Comparison of ENCODE assay signal across 8 mouse cellular contexts in genomic region chr15:103339961-103340337, GRCm38 (mm10). TPM values are rescaled to one million over a fixed set of nuclear protein-coding genes. Genes with fewer than 3 reads are reported as not detected.
A peak's percentile ranks its signal among the peaks of the same experiment; 100 is the strongest.
DNase-seq lines count a peak whose midpoint lies in the region; ATAC-seq and TF ChIP-seq lines count a peak whose summit lies in the region.

Gene Zfp385a (minus strand): TSS chr15:103340093.

- DNase-seq in A20 (ENCODE audit: low read depth, low spot score) (peak; percentile 85), ES-CJ7 (ENCODE audit: low read depth, low spot score) (peak; percentile 49)
- peak; percentile 68 to 78 for DNase-seq in layer of hippocampus, adult 2 months (ENCODE audit: low spot score in 2 of 2)
- peak; percentile 78 for DNase-seq in liver, postnatal 0 days
- peak; percentile 73 to 74 for DNase-seq in right cerebral cortex, adult 2 months (ENCODE audit: low spot score in 2 of 2)
- no peak for DNase-seq in cerebellum, adult 11 months

- peaks cover 35% of the 10 kb centered on the region for H3K27me3 ChIP-seq in embryonic facial prominence, embryonic 13.5 days
- H3K27me3 ChIP-seq in heart, embryonic 16.5 days (ENCODE audit: control insufficient read depth, insufficient read depth, low read length), result peaks cover 38% of the 10 kb centered on the region
- H3K27me3 ChIP-seq in liver, postnatal 0 days (ENCODE audit: insufficient read depth, low read length), result peaks cover 32% of the 10 kb centered on the region

- WGBS in embryonic facial prominence, embryonic 13.5 days, result under 1% methylated on average over 24 of the region's 26 CpGs
- under 1% methylated on average over 26 of the region's 26 CpGs for WGBS in heart, embryonic 16.5 days
- under 1% methylated on average over 17 of the region's 26 CpGs for WGBS in liver, postnatal 0 days (ENCODE audit: insufficient replicate concordance)

- H3K27ac ChIP-seq in embryonic facial prominence, embryonic 13.5 days, result peak within 1 kb of the TSS; percentile 22; the same call in 1 of the 2 replicates
- no peak within 1 kb of the TSS for H3K27ac ChIP-seq in heart, embryonic 16.5 days (ENCODE audit: low read length)
- peak within 1 kb of the TSS; percentile 67; the same call in 1 of the 2 replicates for H3K27ac ChIP-seq in layer of hippocampus, adult 2 months
- no peak within 1 kb of the TSS for H3K27ac ChIP-seq in liver, postnatal 0 days (ENCODE audit: low read depth)

- no peaks in the 10 kb centered on the region for H3K9me3 ChIP-seq in embryonic facial prominence, embryonic 13.5 days
- H3K9me3 ChIP-seq in heart, embryonic 16.5 days (replicated peaks; ENCODE audit: control insufficient read depth, low read length), result no peaks in the 10 kb centered on the region
- H3K9me3 ChIP-seq in liver, postnatal 0 days (ENCODE audit: low read length), result no peaks in the 10 kb centered on the region

- peak within 1 kb of the TSS; percentile 80 for H3K4me2 ChIP-seq in embryonic facial prominence, embryonic 13.5 days
- H3K4me2 ChIP-seq in heart, embryonic 16.5 days (ENCODE audit: low read depth, low read length), result peak within 1 kb of the TSS; percentile 75
- peak within 1 kb of the TSS; percentile 94 for H3K4me2 ChIP-seq in liver, postnatal 0 days (ENCODE audit: low read depth, low read length)

- peak; percentile 50 for TF ChIP-seq CTCF in layer of hippocampus, adult 2 months (conservative IDR thresholded peaks at IDR 0.05)
- TF ChIP-seq CTCF in liver, postnatal 0 days (IDR thresholded peaks at IDR 0.05; ENCODE audit: low read depth), result peak; percentile 36; the same call in 1 of the 2 replicates

- TF ChIP-seq EP300 in liver, postnatal 0 days (IDR thresholded peaks at IDR 0.05; ENCODE audit: low read depth), result no peak

- H3K4me3 ChIP-seq in embryonic facial prominence, embryonic 13.5 days, result peak within 1 kb of the TSS; percentile 64
- H3K4me3 ChIP-seq in heart, embryonic 16.5 days (ENCODE audit: low read length), result peak within 1 kb of the TSS; percentile 64
- H3K4me3 ChIP-seq in layer of hippocampus, adult 2 months, result peak within 1 kb of the TSS; percentile 69
- peak within 1 kb of the TSS; percentile 71 for H3K4me3 ChIP-seq in liver, postnatal 0 days (ENCODE audit: low read depth, low read length)

- H3K36me3 ChIP-seq in embryonic facial prominence, embryonic 13.5 days, result peaks cover 14% of the 10 kb centered on the region
- peaks cover 7% of the 10 kb centered on the region for H3K36me3 ChIP-seq in heart, embryonic 16.5 days (ENCODE audit: control insufficient read depth, insufficient read depth)
- H3K36me3 ChIP-seq in liver, postnatal 0 days (replicated peaks; ENCODE audit: insufficient read depth, low read length), result peaks cover 12% of the 10 kb centered on the region

- H3K4me1 ChIP-seq in embryonic facial prominence, embryonic 13.5 days, result peaks cover 55% of the 10 kb centered on the region
- peaks cover 19% of the 10 kb centered on the region for H3K4me1 ChIP-seq in heart, embryonic 16.5 days (ENCODE audit: control insufficient read depth, insufficient read depth, low read length)
- peaks cover 21% of the 10 kb centered on the region for H3K4me1 ChIP-seq in liver, postnatal 0 days (ENCODE audit: insufficient read depth)

- peak within 1 kb of the TSS; percentile 65 for H3K9ac ChIP-seq in embryonic facial prominence, embryonic 13.5 days
- peak within 1 kb of the TSS; percentile 67 for H3K9ac ChIP-seq in heart, embryonic 16.5 days (ENCODE audit: low read length)
- peak within 1 kb of the TSS; percentile 53 for H3K9ac ChIP-seq in liver, postnatal 0 days (replicated peaks)

- no peak for ATAC-seq in embryonic facial prominence, embryonic 13.5 days (ENCODE audit: insufficient number of reproducible peaks, insufficient read depth, low FRiP score, low TSS enrichment, low read depth)
- ATAC-seq in heart, embryonic 16.5 days (replicated peaks; ENCODE audit: extremely low read depth, insufficient read depth, low FRiP score), result peak; percentile 26
- ATAC-seq in liver, postnatal 0 days, result peak; percentile 66

RNA-seq across cellular contexts. Expression of gene Zfp385a, which starts in this region (rescaled TPM):
- 10.9 and 12.2 TPM in 2 replicates for polyA plus RNA-seq in embryonic facial prominence, embryonic 13.5 days (2015; fragmentation: Nextera tagmentation; extraction: Ambion mirVana)
- polyA plus RNA-seq in heart, embryonic 16.5 days (2015; fragmentation: Nextera tagmentation; extraction: Ambion mirVana), result 6.5 and 7.5 TPM in 2 replicates
- 10 to 100 TPM; 40.8 to 42.2 TPM for total RNA-seq in layer of hippocampus, adult 2 months (2021)
- polyA plus RNA-seq in liver, postnatal 0 days (2015; fragmentation: Nextera tagmentation; extraction: Ambion mirVana), result 10.1 TPM in 2 replicates

Comparison
In these comparisons a context has a peak if more than half of its experiments do, and no peak if none do; other contexts are left out.
1. H3K27ac ChIP-seq: peak in embryonic facial prominence, embryonic 13.5 days (single experiment) and layer of hippocampus, adult 2 months (single experiment); none in heart, embryonic 16.5 days (single experiment) and liver, postnatal 0 days (single experiment).
2. Peak in every context shown above with its lines, with median percentiles within 50 percentile points of each other: H3K4me2 ChIP-seq, H3K4me3 ChIP-seq and H3K9ac ChIP-seq.